Mouse (Mus musculus): ENCODE results near the gene Haus3.

GRCm38 (mm10) chr5:34194975-34195662 is 25.8 kb upstream of the Haus3 start:
- TF ChIP-seq EP300 (IDR thresholded peaks at IDR 0.05; ENCODE audit: low read depth) (no peak), CTCF (IDR thresholded peaks at IDR 0.05; ENCODE audit: low read depth) (no peak)
